Mouse (Mus musculus) 416B (cell line): ENCODE measurements around the gene Zmiz2.
"Not testable (repeated sequence)": the region's sequence is repeated elsewhere in the genome, so short reads cannot be mapped to it uniquely, and the experiment has no call there.

Experiments
- DNase-seq: peaks from one replicate; pipeline ENCODE4 v3.0.0; 2011; ENCODE audit warnings: low read depth

The Zmiz2 gene

GRCm38 (mm10) chr11:6388726-6389413, at the start of gene Zmiz2:
Zmiz2 (plus strand) TSS chr11:6389074.
- DNase-seq = peak; percentile 93

- no peak for DNase-seq
Measured at GRCm38 (mm10) chr11:6345956-6346355, 42.9 kb upstream of the Zmiz2 start.

GRCm38 (mm10) chr11:6346966-6347365, 41.9 kb upstream of the Zmiz2 start:
- DNase-seq = no peak

- no peak for DNase-seq
Measured at GRCm38 (mm10) chr11:6348681-6349200, 40.1 kb upstream of the Zmiz2 start.

- no peak for DNase-seq
Measured at GRCm38 (mm10) chr11:6349586-6349985, 39.3 kb upstream of the Zmiz2 start.

GRCm38 (mm10) chr11:6355106-6355505, 33.8 kb upstream of the Zmiz2 start:
- no peak for DNase-seq

- DNase-seq = peak; percentile 29
Measured at GRCm38 (mm10) chr11:6364581-6365275, 24.1 kb upstream of the Zmiz2 start.

- peak; percentile 93 for DNase-seq
Measured at GRCm38 (mm10) chr11:6365885-6366284, 23.0 kb upstream of the Zmiz2 start.

- no peak for DNase-seq
Measured at GRCm38 (mm10) chr11:6366434-6366833, 22.4 kb upstream of the Zmiz2 start.

- no peak for DNase-seq
Measured at GRCm38 (mm10) chr11:6367156-6367555, 21.7 kb upstream of the Zmiz2 start.

- not testable (repeated sequence) for DNase-seq
Measured at GRCm38 (mm10) chr11:6367986-6368385, 20.9 kb upstream of the Zmiz2 start.

GRCm38 (mm10) chr11:6371376-6372155, 17.3 kb upstream of the Zmiz2 start:
- DNase-seq = no peak

- DNase-seq = no peak
Measured at GRCm38 (mm10) chr11:6372784-6373183, 16.1 kb upstream of the Zmiz2 start.

GRCm38 (mm10) chr11:6380916-6381315, 8.0 kb upstream of the Zmiz2 start:
- DNase-seq = peak; percentile 58

- no peak for DNase-seq
Measured at GRCm38 (mm10) chr11:6388126-6388725, 648 bp upstream of the Zmiz2 start.

GRCm38 (mm10) chr11:6389483-6389921, 628 bp downstream of the Zmiz2 start:
- no peak for DNase-seq

- no peak for DNase-seq
Measured at GRCm38 (mm10) chr11:6390376-6391053, 1.6 kb downstream of the Zmiz2 start.

GRCm38 (mm10) chr11:6391516-6392276, 2.8 kb downstream of the Zmiz2 start:
- no peak for DNase-seq

GRCm38 (mm10) chr11:6392857-6393256, 4.0 kb downstream of the Zmiz2 start:
- DNase-seq = peak; percentile 73

- DNase-seq = no peak
Measured at GRCm38 (mm10) chr11:6393866-6394265, 5.0 kb downstream of the Zmiz2 start.

GRCm38 (mm10) chr11:6395565-6395964, 6.7 kb downstream of the Zmiz2 start:
- no peak for DNase-seq
